Mouse (Mus musculus) T-helper 2 cell (primary cell): ENCODE results near the gene Sbf2.
"Not testable (repeated sequence)": the region's sequence is repeated elsewhere in the genome, so short reads cannot be mapped to it uniquely, and the experiment has no call there.

Experiments
- in situ Hi-C: fragments of 300-600 bp; cut with MboI, MseI; formaldehyde crosslinking; loops from one replicate; pipeline ENCODE4 v1.15.1; 2025; ENCODE audit warnings: high pct_unique_total_duplicates

The Sbf2 gene

GRCm38 (mm10) chr7:110416318-110416717 lies 198.4 kb downstream of the Sbf2 start:
- in situ Hi-C loops = no loop called here

DNA sequence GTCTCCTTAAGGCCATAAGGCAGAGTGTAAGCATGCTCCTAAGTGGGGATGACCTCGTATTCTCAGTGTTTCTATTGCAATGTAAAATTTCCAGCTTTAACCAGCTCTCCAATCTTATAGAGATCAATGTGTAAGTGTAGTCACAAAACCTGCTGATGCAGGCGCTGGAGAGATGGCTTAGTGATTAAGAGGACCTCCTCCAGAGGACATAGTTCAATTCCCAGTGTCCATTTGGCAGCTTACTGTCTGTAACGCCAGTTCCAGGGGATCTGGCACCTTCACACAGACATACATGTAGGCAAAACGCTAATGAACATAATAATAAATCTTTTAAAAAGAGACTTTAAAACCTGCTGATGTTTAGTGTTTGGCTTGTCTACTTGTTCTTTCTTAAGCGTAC lies 200.4 kb downstream of the Sbf2 start:
- in situ Hi-C loops = no loop called here

DNA sequence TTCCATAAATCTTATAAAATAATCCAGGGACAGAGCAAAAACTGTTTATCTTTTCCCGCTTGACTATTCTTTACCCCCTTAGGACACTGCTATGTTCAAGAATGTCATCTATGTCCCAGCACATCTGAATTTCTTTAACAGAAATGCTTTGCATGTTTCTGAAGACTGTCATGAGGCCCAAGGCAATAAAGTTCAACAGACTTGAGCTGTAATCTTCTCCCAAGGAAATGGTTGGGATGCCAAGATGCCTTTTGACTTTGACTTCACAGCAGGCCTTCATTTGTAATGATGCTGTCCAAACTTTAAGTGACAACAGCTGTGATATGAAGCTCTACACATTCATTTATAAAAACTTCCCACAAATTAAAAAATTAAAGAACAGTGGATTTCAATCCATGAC lies 212.6 kb downstream of the Sbf2 start:
- in situ Hi-C loops = no loop called here

DNA sequence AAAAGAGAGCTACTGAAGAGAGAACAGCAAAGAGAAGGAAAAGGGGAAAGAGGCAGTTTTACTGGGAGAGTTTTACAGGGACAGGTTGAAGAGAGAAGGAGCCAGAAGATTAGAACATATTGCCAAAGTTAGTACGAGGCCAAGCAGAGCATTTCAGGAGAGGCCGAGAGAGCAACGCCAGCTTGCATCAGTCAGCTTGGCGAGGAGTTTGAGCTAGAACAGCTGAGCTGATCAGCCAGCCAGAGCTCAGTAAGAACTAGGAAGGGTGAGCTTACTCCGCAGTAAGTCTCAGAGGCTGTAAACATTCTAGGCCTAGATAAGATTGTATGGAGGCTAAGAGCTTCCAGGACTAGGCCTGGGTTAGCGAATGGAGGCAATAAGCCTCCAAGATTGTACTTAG lies 222.1 kb downstream of the Sbf2 start:
- in situ Hi-C loops = loop anchor here (10.0 kb wide), 1 partner anchor 242 kb away; no protein-coding TSS in a partner anchor

GRCm38 (mm10) chr7:110391632-110392031 lies 223.1 kb downstream of the Sbf2 start:
- in situ Hi-C loops = loop anchor here (10.0 kb wide), 1 partner anchor 243 kb away; no protein-coding TSS in a partner anchor

DNA sequence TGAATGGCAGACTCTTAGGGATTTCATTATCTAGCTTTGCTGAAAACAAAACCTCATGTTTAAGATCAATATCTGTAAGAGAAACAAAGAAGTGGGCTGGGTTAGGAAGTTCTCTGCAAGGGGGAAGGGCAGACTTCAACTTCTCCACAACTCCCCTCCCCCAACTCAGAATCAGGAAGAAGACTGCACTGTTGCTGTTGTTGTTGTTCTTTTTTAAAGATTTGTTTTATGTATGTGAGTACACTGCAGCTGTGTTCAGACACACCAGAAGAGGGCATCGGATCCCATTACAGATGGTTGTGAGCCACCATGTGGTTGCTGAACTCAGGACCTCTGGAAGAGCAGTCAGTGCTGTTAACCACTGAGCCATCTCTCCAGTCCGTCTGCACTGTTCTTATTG lies 225.8 kb downstream of the Sbf2 start:
- in situ Hi-C loops = not testable (repeated sequence)

- in situ Hi-C loops = no loop called here
These were observed 227.2 kb downstream of the Sbf2 start for GRCm38 (mm10) chr7:110387565-110387964.

- in situ Hi-C loops = no loop called here
These were observed 229.2 kb downstream of the Sbf2 start for GRCm38 (mm10) chr7:110385482-110385881.

DNA sequence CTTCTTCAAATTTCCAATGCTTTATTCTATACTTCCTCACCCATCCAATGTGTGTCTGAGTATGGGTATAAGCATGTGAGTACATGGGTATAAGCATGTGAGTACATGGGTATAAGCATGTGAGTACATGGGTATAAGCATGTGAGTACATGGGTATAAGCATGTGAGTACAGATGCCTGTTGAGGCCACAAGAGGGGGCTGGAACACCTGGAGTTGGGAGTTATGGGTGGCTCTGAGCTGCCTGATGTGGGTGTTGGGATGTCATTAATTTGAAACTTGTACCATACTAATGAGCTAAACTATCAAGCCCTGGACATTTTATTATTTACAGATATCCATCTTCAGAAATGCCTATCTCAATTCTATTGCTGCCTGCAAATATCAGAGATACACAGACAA lies 230.4 kb downstream of the Sbf2 start:
- in situ Hi-C loops = loop anchor here (5.0 kb wide), 1 partner anchor 57 kb away; no protein-coding TSS in a partner anchor

GRCm38 (mm10) chr7:110381625-110382024 lies 233.1 kb downstream of the Sbf2 start:
- in situ Hi-C loops = loop anchor here (5.0 kb wide), 1 partner anchor 54 kb away; no protein-coding TSS in a partner anchor

DNA sequence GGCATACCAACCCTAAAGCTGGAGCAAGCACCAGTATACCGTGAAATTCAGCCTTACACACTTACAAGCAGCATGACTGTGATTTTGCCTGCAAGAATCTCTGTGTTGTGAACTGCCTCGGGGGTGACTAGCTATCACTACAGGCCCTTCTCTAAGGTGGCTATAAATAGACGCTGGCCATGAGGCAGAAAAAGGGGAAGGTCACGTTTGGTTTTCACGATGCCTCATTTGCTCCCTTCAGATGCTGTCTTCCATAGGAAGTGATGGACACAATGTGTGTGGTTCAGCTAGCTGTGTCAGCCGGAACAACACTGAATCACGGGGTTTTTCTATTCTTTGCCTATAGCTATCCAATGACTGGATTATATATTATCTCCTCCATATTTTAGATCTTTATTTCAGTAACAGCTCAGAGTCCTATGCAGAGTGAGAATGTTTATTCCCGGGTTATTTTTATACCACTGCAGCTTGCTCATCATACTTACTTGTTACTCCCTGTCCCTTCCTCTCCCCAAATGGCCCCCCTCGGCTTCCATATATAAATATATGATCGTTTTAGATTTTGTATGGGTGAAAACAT lies 235.3 kb downstream of the Sbf2 start:
- in situ Hi-C loops = no loop called here

- in situ Hi-C loops = no loop called here
These were observed 242.2 kb downstream of the Sbf2 start for GRCm38 (mm10) chr7:110372529-110372928.

- in situ Hi-C loops = no loop called here
These were observed 252.7 kb downstream of the Sbf2 start for GRCm38 (mm10) chr7:110362005-110362404.

GRCm38 (mm10) chr7:110361516-110361915 lies 253.2 kb downstream of the Sbf2 start:
- in situ Hi-C loops = no loop called here

DNA sequence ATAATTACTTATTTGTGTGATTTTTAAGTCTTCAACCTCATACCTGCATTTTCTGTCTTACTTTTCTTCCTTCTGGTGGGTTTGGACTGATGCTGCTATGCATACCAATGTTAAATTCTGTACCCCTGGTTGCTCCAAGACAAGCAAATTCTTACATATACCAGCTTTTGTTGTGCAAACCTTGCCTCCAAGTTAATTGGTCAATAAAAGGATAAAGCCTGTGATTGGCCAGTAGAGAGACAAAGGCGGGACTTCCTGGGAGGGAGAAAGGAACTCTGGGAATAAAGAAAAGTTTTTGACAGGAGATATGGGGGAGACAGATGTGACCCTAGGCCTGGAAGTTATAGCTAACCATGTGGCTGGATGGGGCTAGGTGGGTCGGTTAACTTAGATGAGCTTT lies 255.3 kb downstream of the Sbf2 start:
- in situ Hi-C loops = no loop called here

GRCm38 (mm10) chr7:110353971-110354370 lies 260.8 kb downstream of the Sbf2 start:
- in situ Hi-C loops = no loop called here

DNA sequence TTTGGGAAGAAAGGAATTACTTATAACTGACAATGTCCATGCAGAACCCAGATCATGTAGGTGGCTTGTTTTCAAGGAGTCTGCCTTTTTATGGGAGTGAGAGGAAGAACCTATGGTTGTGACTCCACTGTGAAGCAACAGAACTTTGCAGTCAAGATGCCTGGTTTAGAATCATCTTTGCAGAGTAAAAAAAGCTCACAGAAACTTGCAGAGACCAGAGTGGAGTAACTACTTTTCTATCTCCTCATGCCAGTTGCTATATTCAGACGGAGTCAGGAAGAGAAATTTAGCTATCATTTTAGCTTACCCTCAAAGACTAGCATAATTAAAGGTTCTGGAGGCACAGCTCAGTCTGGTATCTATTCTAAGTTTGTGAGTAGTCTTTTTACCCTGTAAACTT lies 267.5 kb downstream of the Sbf2 start:
- in situ Hi-C loops = no loop called here

DNA sequence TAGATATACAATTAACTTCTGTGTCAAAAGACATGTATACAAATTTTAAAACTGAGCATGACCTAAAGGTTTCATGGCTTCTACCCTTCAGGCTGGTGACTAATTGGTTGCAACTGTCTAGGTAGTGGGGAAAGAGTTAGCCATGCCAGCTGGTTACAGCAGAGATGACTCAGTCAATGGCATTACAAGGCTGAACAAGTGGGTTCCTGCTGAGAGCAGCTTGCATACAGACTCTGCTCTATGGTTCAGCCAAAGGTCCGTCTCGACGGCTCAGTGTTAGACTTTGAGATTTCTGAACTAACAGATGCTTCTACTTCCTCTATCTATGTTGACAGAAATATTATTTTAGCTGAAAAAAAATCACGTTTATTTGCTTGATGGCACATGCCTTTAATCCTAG lies 277.1 kb downstream of the Sbf2 start:
- in situ Hi-C loops = no loop called here

DNA sequence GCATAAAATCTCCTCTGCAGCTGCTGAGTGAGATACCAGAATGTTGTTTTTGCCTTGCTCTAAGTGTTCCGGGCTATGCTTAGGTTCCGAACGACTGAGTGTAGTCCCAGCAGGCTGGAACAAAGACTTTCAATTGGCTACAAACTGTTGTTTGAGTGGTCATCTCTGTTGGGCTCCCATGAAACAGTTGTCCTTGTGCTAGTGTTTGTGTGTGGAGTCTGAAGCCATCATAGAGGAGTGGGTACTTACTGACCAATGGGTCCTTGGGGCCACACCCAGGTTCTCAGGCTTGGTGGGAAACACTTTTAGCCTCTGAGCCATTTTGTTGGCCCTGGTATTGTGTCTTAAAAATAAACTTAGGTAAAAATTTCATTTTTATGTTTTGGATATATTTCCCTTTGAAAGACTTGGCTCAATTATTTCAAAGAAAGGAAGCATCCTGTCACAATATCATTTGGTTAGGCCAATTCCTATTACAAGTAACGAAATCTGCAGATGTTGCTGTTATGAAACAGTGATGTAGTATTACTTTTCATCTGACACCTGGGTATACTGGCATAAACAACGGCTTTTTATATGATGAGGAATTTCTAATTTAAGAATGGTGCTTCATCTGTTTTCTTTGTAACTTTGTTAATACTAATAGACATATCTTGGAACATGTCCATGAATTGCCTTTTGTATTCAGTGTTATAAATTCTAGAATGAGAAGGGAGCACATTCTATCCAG lies 289.2 kb downstream of the Sbf2 start:
- in situ Hi-C loops = loop anchor here (5.0 kb wide), 1 partner anchor 57 kb away; no protein-coding TSS in a partner anchor

- in situ Hi-C loops = loop anchor here (5.0 kb wide), 1 partner anchor 57 kb away; no protein-coding TSS in a partner anchor
These were observed 289.9 kb downstream of the Sbf2 start for GRCm38 (mm10) chr7:110324852-110325251.

DNA sequence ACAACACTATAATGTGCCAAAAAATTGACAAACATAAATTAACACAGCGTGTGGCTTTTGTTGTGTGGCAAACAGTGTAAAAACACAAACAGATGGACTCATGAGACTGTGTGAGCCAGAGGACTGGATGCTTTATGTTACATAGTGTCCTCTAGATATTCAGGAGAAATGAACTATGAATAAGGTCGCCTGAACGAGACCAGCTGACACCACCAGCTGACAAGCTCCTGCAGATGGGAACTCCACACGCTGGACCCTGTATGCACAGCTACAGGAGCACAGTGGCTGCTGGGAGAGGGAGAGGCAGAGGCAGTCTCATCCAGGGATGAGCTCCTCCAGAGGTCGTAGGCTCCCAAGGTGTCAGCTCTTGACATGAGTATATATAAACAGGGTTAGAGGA lies 293.6 kb downstream of the Sbf2 start:
- in situ Hi-C loops = no loop called here

- in situ Hi-C loops = no loop called here
These were observed 295.7 kb downstream of the Sbf2 start for GRCm38 (mm10) chr7:110318971-110319519.

DNA sequence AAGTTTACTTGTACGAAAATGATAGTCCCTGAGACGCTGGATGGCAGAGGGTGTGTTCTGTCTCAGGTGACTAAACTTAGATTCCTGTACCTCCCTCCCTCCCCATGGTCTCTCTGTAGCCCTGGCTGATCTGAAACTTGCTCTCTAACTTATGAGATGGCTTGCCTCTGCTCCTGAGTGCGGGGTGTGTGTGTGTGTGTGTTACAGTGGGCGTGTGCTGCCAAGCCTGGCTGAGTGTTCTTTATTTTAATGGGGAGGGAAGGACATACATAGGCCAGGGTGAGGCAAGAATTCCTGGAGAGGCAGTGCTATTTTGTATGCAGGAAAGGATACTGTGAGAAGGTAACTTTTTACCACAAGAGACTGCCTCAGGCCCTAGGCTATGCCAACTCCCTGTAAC lies 297.3 kb downstream of the Sbf2 start:
- in situ Hi-C loops = no loop called here
